Mouse (Mus musculus): ENCODE results near the gene Alyref.

- TF ChIP-seq POLR2A (IDR thresholded peaks at IDR 0.05; ENCODE audit: insufficient read length, low read depth) = no peak
- TF ChIP-seq E2F4 (IDR thresholded peaks at IDR 0.05; ENCODE audit: insufficient read depth) = no peak
- TF ChIP-seq CEBPB (IDR thresholded peaks at IDR 0.05; ENCODE audit: insufficient read depth, poor library complexity, severe bottlenecking) = no peak
- TF ChIP-seq POLR2AphosphoS2 (IDR thresholded peaks at IDR 0.05; ENCODE audit: insufficient read length, low read depth) = no peak
- TF ChIP-seq MAX (IDR thresholded peaks at IDR 0.05; ENCODE audit: low read depth) = no peak
- no peak for TF ChIP-seq TCF12 (IDR thresholded peaks at IDR 0.05; ENCODE audit: insufficient read depth, poor library complexity, severe bottlenecking)
- TF ChIP-seq REST (IDR thresholded peaks at IDR 0.05; ENCODE audit: insufficient read depth, insufficient read length) = no peak
- TF ChIP-seq MYOD1 (IDR thresholded peaks at IDR 0.05; ENCODE audit: control insufficient read depth in 1 of 3, insufficient read length in 2 of 3, low read depth in 2 of 3) = no peak
Observed at GRCm38 (mm10) chr11:120571122-120571521, 27.0 kb downstream of the Alyref start.

Measured in myocyte (in vitro differentiated cells).